21 mouse cellular contexts compared by ENCODE assay signal in genomic region chr11:106566040-106566785, GRCm38 (mm10). TPM values are rescaled to one million over a fixed set of nuclear protein-coding genes. Genes with fewer than 3 reads are reported as not detected.
DNase-seq lines count a peak whose midpoint lies in the region; ATAC-seq and TF ChIP-seq lines count a peak whose summit lies in the region.
"Had no signal": no experiment of that assay in that cellular context is flagged by ENCODE, and none has a peak within 500 bp of the region (broad histone marks: within the 10 kb centered on the region; RNA-seq: fewer than 3 reads in every experiment).

No protein-coding gene starts in this region.

- H3K9me3 ChIP-seq in hindbrain, embryonic 10.5 days = no peaks in the 10 kb centered on the region
- H3K9me3 ChIP-seq: embryonic facial prominence, embryonic 15.5 days; forebrain, embryonic 10.5 days; heart, embryonic 10.5 days; hindbrain, embryonic 13.5 days had no signal

- H3K27ac ChIP-seq in cerebellum, adult 2 months (ENCODE audit: insufficient read depth, low read length) = no peak overlapping the region
- H3K27ac ChIP-seq in layer of hippocampus, adult 2 months = peak overlapping the region; percentile 71
- H3K27ac ChIP-seq in hindbrain, embryonic 10.5 days = no peak overlapping the region
- H3K27ac ChIP-seq: embryonic facial prominence, embryonic 15.5 days; forebrain, embryonic 10.5 days; hindbrain, embryonic 13.5 days; hindbrain, postnatal 0 days had no signal

- 70% methylated on average over 8 of the region's 8 CpGs for WGBS in cerebellum, adult 2 months
- WGBS in hindbrain, embryonic 10.5 days = 95% methylated on average over 8 of the region's 8 CpGs

- peaks cover 41% of the 10 kb centered on the region for H3K4me1 ChIP-seq in cerebellum, adult 2 months (ENCODE audit: control insufficient read depth, insufficient read depth, low read length)
- H3K4me1 ChIP-seq in hindbrain, embryonic 10.5 days (replicated peaks) = peaks cover 20% of the 10 kb centered on the region

- no peak overlapping the region for H3K4me3 ChIP-seq in cerebellum, adult 2 months (replicated peaks; ENCODE audit: insufficient read depth, low read depth, low read length)
- H3K4me3 ChIP-seq in layer of hippocampus, adult 2 months = no peak overlapping the region
- no peak overlapping the region for H3K4me3 ChIP-seq in hindbrain, embryonic 10.5 days
- H3K4me3 ChIP-seq: embryonic facial prominence, embryonic 15.5 days; erythroblast, embryonic 14.5 days; forebrain, embryonic 10.5 days; gastrocnemius, adult 2 months; heart, embryonic 10.5 days; hindbrain, embryonic 13.5 days had no signal

- H3K36me3 ChIP-seq in hindbrain, embryonic 10.5 days = peaks cover 23% of the 10 kb centered on the region

- TF ChIP-seq CTCF in cerebellum, adult 2 months (IDR thresholded peaks at IDR 0.05; ENCODE audit: borderline replicate concordance, insufficient read depth, low read depth, low read length) = no peak
- TF ChIP-seq CTCF in layer of hippocampus, adult 2 months (conservative IDR thresholded peaks at IDR 0.05) = peak; percentile 16; the same call in 1 of the 2 replicates

- no peak for ATAC-seq in cerebellum, adult (ENCODE audit: insufficient number of reproducible peaks, low FRiP score, low TSS enrichment)
- ATAC-seq: forebrain, embryonic 14.5 days; hindbrain, postnatal 0 days had no signal

- TF ChIP-seq POLR2A in cerebellum, adult 2 months (IDR thresholded peaks at IDR 0.05; ENCODE audit: borderline replicate concordance, insufficient read depth, low read length) = no peak

- DNase-seq in cerebellum, adult 2 months = peak; percentile 43 to 57
- DNase-seq in layer of hippocampus, adult 2 months (ENCODE audit: low spot score in 2 of 2) = no peak
- DNase-seq in layer of hippocampus, postnatal 25 days (ENCODE audit: extremely low spot score in 1 of 2, low spot score in 1 of 2) = no peak
- peak; percentile 34 to 46 for DNase-seq in cerebellum, postnatal 10 days
- no peak for DNase-seq in hindbrain, embryonic 10.5 days (ENCODE audit: low spot score)
- DNase-seq: adrenal gland, adult 8-10 months; embryo, embryonic 11 days; gastrocnemius, adult 2 months; gastrocnemius, postnatal 25 days; heart, postnatal 10 days; heart, postnatal 4 days; kidney, adult 18-20 months had no signal

- no peaks in the 10 kb centered on the region for H3K27me3 ChIP-seq in cerebellum, adult 2 months (ENCODE audit: control insufficient read depth, insufficient read depth, low read length)
- H3K27me3 ChIP-seq in hindbrain, embryonic 10.5 days (ENCODE audit: insufficient read depth, poor library complexity, severe bottlenecking) = no peaks in the 10 kb centered on the region
- H3K27me3 ChIP-seq: CH12.LX; embryonic facial prominence, embryonic 15.5 days; hindbrain, embryonic 13.5 days had no signal

RNA-seq across cellular contexts. Expression of gene Tex2, which starts 47.0 kb away (rescaled TPM):
- 71.3 and 79.6 TPM in 2 replicates for polyA plus RNA-seq in cerebellum, adult 2 months (2012; rRNA removed)
- 100 to 1,000 TPM; 144 TPM for total RNA-seq in layer of hippocampus, adult 2 months (2021)
- total RNA-seq in layer of hippocampus, postnatal 25 days (2021) = 100 to 1,000 TPM; 129 to 144 TPM
- polyA plus RNA-seq in hindbrain, embryonic 10.5 days (2016; fragmentation: Nextera tagmentation; extraction: Ambion mirVana) = 6.9 and 7.9 TPM in 2 replicates

Comparison
In these comparisons a context has a peak if more than half of its experiments do, and no peak if none do; other contexts are left out.
1. DNase-seq: peak in cerebellum, adult 2 months (2 of 2) and cerebellum, postnatal 10 days (2 of 2); none in layer of hippocampus, adult 2 months (0 of 2), layer of hippocampus, postnatal 25 days (0 of 2) and hindbrain, embryonic 10.5 days (single experiment).